Mouse (Mus musculus): ENCODE measurements around the gene Cpne5.

GRCm38 (mm10) chr17:29260501-29260900 is 22.5 kb upstream of the Cpne5 start:
- TF ChIP-seq CTCF (IDR thresholded peaks at IDR 0.05; ENCODE audit: low read depth, low read length) (no peak), POLR2A (IDR thresholded peaks at IDR 0.05; ENCODE audit: borderline replicate concordance, low read depth, low read length) (no peak)

Measured in bone marrow macrophage, adult 2 months (primary cell).